Mouse (Mus musculus) skeletal muscle tissue, adult 2 months (tissue): ENCODE data around the gene Grm6.

Experiments
- DNase-seq: peaks from one replicate; pipeline ENCODE4 v3.0.0-alpha.2; 2012; ENCODE audit warnings: low read depth, low spot score

The Grm6 gene

GRCm38 (mm10) chr11:50914461-50914860, 64.0 kb downstream of the Grm6 start:
- no peak for DNase-seq
